Mouse (Mus musculus) heart, embryonic 16.5 days (tissue): ENCODE results near the gene H2-M10.2. TPM values are rescaled to one million over a fixed set of nuclear protein-coding genes. Genes with fewer than 3 reads are reported as not detected.

Source experiments
- ATAC-seq: fragments of 200-750 bp; cut with Nextera tagmentation; replicated peaks from 2 replicates; pipeline ENCODE4 v1.8.0; 2017; ENCODE audit warnings: moderate number of reproducible peaks; ENCODE audit not compliant: insufficient read depth, low FRiP score; ENCODE audit errors: extremely low read depth
- H3K27ac ChIP-seq: fragments of 300-500 bp; sonication (generic); 2 replicates; pipeline ENCODE4 v1.5.1; 2014; ENCODE audit warnings: mild to moderate bottlenecking, low read length, control low read depth, moderate library complexity
- H3K27me3 ChIP-seq: fragments of 300-500 bp; sonication (generic); 2 replicates; pipeline ENCODE4 v1.6.1; 2014; ENCODE audit warnings: low read length, mixed read lengths; ENCODE audit not compliant: control insufficient read depth, insufficient read depth
- H3K36me3 ChIP-seq: fragments of 300-500 bp; sonication (generic); 2 replicates; pipeline ENCODE4 v1.6.1; 2014; ENCODE audit not compliant: control insufficient read depth, insufficient read depth
- H3K4me1 ChIP-seq: fragments of 300-500 bp; sonication (generic); 2 replicates; pipeline ENCODE4 v1.6.1; 2014; ENCODE audit warnings: low read length, mixed read lengths; ENCODE audit not compliant: control insufficient read depth, insufficient read depth
- H3K4me2 ChIP-seq: fragments of 300-500 bp; sonication (generic); 2 replicates; pipeline ENCODE4 v1.6.1; 2014; ENCODE audit warnings: low read depth, mild to moderate bottlenecking, control low read depth, low read length
- H3K4me3 ChIP-seq: fragments of 300-500 bp; sonication (generic); 2 replicates; pipeline ENCODE4 v1.5.1; 2014; ENCODE audit warnings: mild to moderate bottlenecking, control low read depth, low read length
- H3K9ac ChIP-seq: fragments of 300-500 bp; sonication (generic); 2 replicates; pipeline ENCODE4 v1.6.1; 2014; ENCODE audit warnings: low read length, control low read depth
- H3K9me3 ChIP-seq: fragments of 300-500 bp; sonication (generic); replicated peaks from 2 replicates; pipeline ENCODE4 v1.6.1; 2016; ENCODE audit warnings: low read length; ENCODE audit not compliant: control insufficient read depth
- WGBS: fragments of 180-500 bp; shearing (Covaris S2); extraction: QIAGEN DNeasy Blood & Tissue Kit; methylation state at CpG from one replicate; pipeline ENCODE4 v1.1.7; 2014; 5-methylcytosine and 5-hydroxymethylcytosine counted together
- polyA plus RNA-seq: library from polyadenylated mRNA; unstranded; fragments of >200 nt; fragmentation: Nextera tagmentation; extraction: Ambion mirVana; gene quantifications from 2 replicates; pipeline ENCODE4 v1.2.1, GENCODE M21; 2015

The H2-M10.2 gene
- polyA plus RNA-seq, 1 experiment from 2014 or later = not detected

DNA sequence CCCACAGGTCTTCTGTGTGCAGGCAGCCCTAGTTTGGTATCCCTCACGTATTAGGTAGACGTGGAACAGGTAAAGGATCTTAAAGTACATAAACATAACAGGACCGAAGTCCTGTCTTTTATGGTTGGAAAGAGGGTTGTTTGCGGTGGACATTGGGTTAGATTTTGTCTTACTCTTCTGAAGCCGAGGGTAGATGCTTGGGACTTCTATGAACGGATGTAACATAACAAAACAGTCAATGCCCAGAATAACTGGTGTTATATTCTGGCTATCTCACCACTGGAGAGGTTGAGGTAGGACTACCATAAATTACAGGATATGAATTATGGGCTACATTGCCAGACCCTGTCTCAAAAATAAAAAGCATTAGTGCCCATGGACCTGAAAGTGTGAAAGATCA, 28.3 kb downstream of the H2-M10.2 start, which contains the start of gene Rpp21:
TSS of gene Rpp21 (minus strand) at position 101 of the 400 bp plus-strand sequence.
- H3K27me3 ChIP-seq = no peaks in the 10 kb centered on the region
- H3K36me3 ChIP-seq = peaks cover 35% of the 10 kb centered on the region
- peak within 1 kb of the TSS; percentile 86 for H3K9ac ChIP-seq
- peak within 1 kb of the TSS; percentile 85 for H3K27ac ChIP-seq
- H3K4me2 ChIP-seq = peak within 1 kb of the TSS; percentile 61
- H3K9me3 ChIP-seq = no peaks in the 10 kb centered on the region
- 52% methylated on average over 6 of the region's 6 CpGs for WGBS
- no peak for ATAC-seq
- H3K4me3 ChIP-seq = peak within 1 kb of the TSS; percentile 76
- 0 out of 2 replicates have a peak, but pooled peaks cover 2% of the 10 kb centered on the region for H3K4me1 ChIP-seq

- peak; percentile 95 for ATAC-seq
- Histone ChIP-seq H3K4me3 (peak overlapping the region; percentile 76), H3K9me3 (no peaks in the 10 kb centered on the region), H3K4me1 (0 out of 2 replicates have a peak, but pooled peaks cover 2% of the 10 kb centered on the region), H3K27me3 (peaks cover under 1% of the 10 kb centered on the region; the same call in 1 of the 2 replicates), H3K4me2 (peak overlapping the region; percentile 61), H3K9ac (peak overlapping the region; percentile 86), H3K27ac (peak overlapping the region; percentile 85), H3K36me3 (peaks cover 29% of the 10 kb centered on the region)
- WGBS = under 1% methylated on average over 37 of the region's 37 CpGs
These were observed 28.9 kb downstream of the H2-M10.2 start for GRCm38 (mm10) chr17:36257241-36257947.

- 34% methylated on average over 6 of the region's 6 CpGs for WGBS
- H3K4me2 ChIP-seq = no peak overlapping the region
- H3K4me1 ChIP-seq = peaks cover 6% of the 10 kb centered on the region; the same call in 1 of the 2 replicates
- no peak for ATAC-seq
- no peaks in the 10 kb centered on the region; the same call in 1 of the 2 replicates for H3K36me3 ChIP-seq
- H3K4me3 ChIP-seq = no peak overlapping the region
- H3K27me3 ChIP-seq = peaks cover 12% of the 10 kb centered on the region
- no peak overlapping the region for H3K27ac ChIP-seq
- no peaks in the 10 kb centered on the region for H3K9me3 ChIP-seq
- no peak overlapping the region for H3K9ac ChIP-seq
These were observed 33.1 kb downstream of the H2-M10.2 start for GRCm38 (mm10) chr17:36253087-36253600.

DNA sequence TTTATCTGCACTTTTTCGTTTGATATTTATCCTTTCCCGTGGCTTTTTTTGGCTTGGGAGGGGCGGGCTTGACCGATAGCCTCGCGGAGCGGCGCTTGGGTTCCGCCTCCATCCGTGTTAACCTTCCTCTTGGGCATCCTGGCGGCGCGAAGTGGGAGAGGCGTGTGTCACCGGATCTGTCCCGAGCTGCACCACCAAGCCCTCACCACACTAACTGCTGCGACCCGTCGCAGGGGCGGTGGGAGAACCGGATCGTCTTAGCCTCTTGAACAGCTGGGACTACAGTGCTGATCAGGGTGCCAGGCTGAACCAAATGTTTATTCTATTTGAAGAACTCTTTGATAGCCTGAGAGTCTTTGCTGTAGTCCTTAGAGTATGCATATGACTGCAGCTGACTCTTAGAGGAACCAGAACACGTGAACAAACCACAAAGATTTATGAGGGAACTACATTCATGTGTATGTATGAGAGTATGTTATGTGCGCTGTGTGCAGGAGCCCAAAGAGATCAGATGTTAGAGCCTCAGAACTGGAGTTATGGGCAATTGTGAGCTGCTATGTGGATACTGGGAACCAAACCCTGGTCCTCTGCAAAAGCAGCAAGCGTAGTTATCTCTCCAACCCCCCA, 33.9 kb downstream of the H2-M10.2 start:
- H3K27me3 ChIP-seq = peaks cover 12% of the 10 kb centered on the region
- H3K4me2 ChIP-seq = peak overlapping the region; percentile 62
- no peak for ATAC-seq
- peak overlapping the region; percentile 39 for H3K4me3 ChIP-seq
- WGBS = 9% methylated on average over 25 of the region's 25 CpGs
- H3K9me3 ChIP-seq = no peaks in the 10 kb centered on the region
- H3K4me1 ChIP-seq = peaks cover 6% of the 10 kb centered on the region; the same call in 1 of the 2 replicates
- no peak overlapping the region for H3K27ac ChIP-seq
- no peak overlapping the region; the same call in 1 of the 2 replicates for H3K9ac ChIP-seq
- no peaks in the 10 kb centered on the region; the same call in 1 of the 2 replicates for H3K36me3 ChIP-seq

GRCm38 (mm10) chr17:36248886-36249285, 37.4 kb downstream of the H2-M10.2 start:
- 17% methylated on average over 33 of the region's 33 CpGs for WGBS
- Histone ChIP-seq H3K9me3 (no peaks in the 10 kb centered on the region), H3K36me3 (no peaks in the 10 kb centered on the region), H3K27me3 (peaks cover 12% of the 10 kb centered on the region), H3K27ac (no peak overlapping the region), H3K4me1 (peaks cover 4% of the 10 kb centered on the region; the same call in 1 of the 2 replicates), H3K9ac (no peak overlapping the region), H3K4me2 (peak overlapping the region; percentile 39), H3K4me3 (peak overlapping the region; percentile 21)
- no peak for ATAC-seq

GRCm38 (mm10) chr17:36245741-36246140, 40.5 kb downstream of the H2-M10.2 start:
- H3K27me3 ChIP-seq = peaks cover 9% of the 10 kb centered on the region
- WGBS = 85% methylated on average over 2 of the region's 2 CpGs
- H3K4me2 ChIP-seq = no peak overlapping the region
- ATAC-seq = no peak
- H3K4me3 ChIP-seq = no peak overlapping the region
- H3K27ac ChIP-seq = no peak overlapping the region
- H3K9ac ChIP-seq = no peak overlapping the region
- H3K4me1 ChIP-seq = no peaks in the 10 kb centered on the region
- no peaks in the 10 kb centered on the region for H3K36me3 ChIP-seq
- no peaks in the 10 kb centered on the region for H3K9me3 ChIP-seq

DNA sequence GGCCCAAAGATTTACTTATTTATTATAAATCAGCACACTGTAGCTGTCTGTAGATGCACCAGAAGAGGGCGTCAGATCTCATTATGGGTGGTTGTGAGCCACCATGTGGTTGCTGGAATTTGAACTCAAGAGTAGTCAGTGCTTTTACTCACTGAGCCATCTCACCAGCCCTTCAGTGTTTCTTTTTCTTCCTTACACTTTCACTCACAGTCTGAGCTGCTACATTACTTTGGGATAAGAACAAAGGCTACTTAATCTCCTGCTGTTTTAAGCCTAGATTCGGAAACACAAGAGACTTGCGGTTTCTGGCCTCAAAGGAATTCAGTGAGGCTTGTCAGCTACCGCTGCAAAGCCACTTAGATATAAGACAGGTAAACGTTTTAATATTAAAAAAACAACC, 42.3 kb downstream of the H2-M10.2 start:
- no peak overlapping the region for H3K27ac ChIP-seq
- no peak for ATAC-seq
- no peaks in the 10 kb centered on the region for H3K9me3 ChIP-seq
- no peaks in the 10 kb centered on the region for H3K4me1 ChIP-seq
- H3K27me3 ChIP-seq = peaks cover 7% of the 10 kb centered on the region; the same call in 1 of the 2 replicates
- no peak overlapping the region for H3K4me2 ChIP-seq
- WGBS = 33% methylated on average over 5 of the region's 5 CpGs
- no peak overlapping the region for H3K9ac ChIP-seq
- no peaks in the 10 kb centered on the region for H3K36me3 ChIP-seq
- H3K4me3 ChIP-seq = no peak overlapping the region

DNA sequence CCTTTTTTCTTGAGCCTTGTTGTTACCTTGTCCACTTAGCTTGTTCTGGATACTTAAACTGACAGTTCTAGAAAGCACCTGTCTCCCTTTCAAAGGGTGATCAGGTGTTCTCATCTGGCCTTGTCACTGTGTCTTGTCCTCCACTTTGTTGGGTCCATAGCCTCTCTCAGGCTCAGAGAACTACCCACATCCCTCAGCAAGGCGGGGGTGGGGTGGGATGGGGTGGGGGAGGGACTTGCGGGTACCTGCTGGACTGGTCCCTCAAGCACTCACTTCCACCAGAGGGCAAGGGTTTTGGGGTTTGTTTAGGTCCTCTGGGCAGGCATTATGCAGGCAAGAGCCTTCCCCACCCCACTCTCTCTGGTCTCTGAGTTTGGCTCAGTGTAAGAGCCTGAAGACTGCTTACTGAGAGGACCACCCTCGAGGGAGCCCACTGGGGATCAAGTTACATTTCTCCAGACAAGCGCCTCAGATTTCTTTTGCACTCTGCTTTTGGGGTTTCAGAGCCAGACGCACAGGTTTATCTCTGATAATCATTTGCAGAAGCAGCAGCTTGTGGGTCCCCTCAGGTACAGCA, 45.6 kb downstream of the H2-M10.2 start:
- Histone ChIP-seq H3K27ac (no peak overlapping the region), H3K36me3 (no peaks in the 10 kb centered on the region), H3K9ac (no peak overlapping the region), H3K4me3 (no peak overlapping the region), H3K27me3 (peaks cover 21% of the 10 kb centered on the region), H3K9me3 (no peaks in the 10 kb centered on the region), H3K4me2 (peak overlapping the region; percentile 10; the same call in 1 of the 2 replicates), H3K4me1 (peaks cover 5% of the 10 kb centered on the region; the same call in 1 of the 2 replicates)
- no peak for ATAC-seq
- WGBS = 10% methylated on average over 5 of the region's 5 CpGs
